Mouse (Mus musculus) right cerebral cortex, postnatal 10 days (tissue): ENCODE data around the gene Tchh.
"Not testable (repeated sequence)": the region's sequence is repeated elsewhere in the genome, so short reads cannot be mapped to it uniquely, and the experiment has no call there.

Source experiments
- DNase-seq, 2 experiments: peaks; one replicate each; pipeline ENCODE4 v3.0.0; 2021; ENCODE audit warnings: low spot score in 2 of 2

Tchh gene

DNA sequence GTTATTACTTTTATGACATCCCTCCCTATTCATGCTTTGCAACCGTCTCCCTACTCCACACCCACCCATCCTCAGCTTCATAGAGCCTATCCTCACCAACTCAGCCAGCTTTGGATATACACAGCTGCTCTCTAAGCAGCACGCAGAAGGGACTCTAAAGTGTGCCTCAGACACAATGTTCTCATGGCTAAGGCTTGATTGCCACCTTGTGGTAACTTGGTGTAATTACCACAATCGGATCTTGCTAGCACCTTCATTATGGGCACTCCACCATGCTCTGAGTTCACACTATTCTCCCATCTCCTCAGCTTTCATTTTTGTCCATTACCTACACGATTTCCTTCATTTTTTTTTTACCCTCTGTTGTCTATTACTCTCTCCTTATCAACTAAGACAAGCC is 51.9 kb downstream of the Tchh start:
- DNase-seq = peak; percentile 68 to 78

DNA sequence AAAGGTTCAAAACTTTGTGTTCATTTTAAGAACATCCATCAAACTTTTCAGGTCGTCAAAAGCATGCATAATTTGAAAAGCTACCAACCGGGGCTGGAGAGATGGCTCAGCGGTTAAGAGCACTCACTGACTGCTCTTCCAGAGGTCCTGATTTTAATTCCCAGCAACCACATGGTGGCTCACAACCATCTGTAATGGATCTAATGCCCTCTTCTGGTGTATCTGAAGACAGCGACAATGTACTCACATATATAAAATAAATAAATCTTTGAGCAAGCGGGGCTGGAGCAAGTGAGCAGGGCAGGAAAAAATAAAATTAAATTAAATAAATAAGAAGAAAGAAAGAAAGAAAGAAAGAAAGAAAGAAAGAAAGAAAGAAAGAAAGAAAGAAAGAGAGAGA is 52.6 kb downstream of the Tchh start:
- not testable (repeated sequence) for DNase-seq

GRCm38 (mm10) chr3:93497131-93497530 is 55.0 kb downstream of the Tchh start:
- DNase-seq = no peak
